Mouse (Mus musculus): ENCODE data around the gene Mphosph9.
"Not testable (repeated sequence)": the region's sequence is repeated elsewhere in the genome, so short reads cannot be mapped to it uniquely, and the experiment has no call there.

Mphosph9 gene

DNA sequence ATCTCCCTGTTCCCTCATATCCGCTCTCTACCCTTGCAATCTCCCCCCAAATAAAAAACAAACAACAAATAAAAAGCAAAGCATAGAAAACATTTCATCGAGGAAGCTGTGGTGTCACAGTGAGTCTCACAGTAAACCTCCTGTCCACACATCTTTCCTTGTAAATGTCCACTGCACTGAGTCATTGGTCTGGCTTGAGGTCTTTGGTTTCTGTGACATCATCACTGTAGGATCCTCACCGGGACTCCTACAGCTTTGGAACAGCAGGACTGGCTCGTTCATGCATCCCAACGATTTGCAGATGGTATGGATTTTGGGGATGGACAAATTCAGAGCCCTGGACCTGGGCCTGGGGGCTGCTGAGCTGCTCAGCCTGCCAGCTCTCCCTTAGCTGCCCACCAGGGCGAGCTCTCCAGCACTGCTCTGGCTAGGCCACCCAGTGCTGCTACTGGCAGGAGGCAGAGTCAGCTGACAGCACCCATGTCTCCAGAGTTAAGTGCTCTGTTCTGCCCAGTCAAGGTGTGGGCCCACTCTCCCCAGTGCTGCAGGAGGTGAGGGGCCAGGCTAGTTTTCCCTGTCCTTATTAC lies 14.1 kb upstream of the Mphosph9 start:
- not testable (repeated sequence) for DNase-seq

DNA sequence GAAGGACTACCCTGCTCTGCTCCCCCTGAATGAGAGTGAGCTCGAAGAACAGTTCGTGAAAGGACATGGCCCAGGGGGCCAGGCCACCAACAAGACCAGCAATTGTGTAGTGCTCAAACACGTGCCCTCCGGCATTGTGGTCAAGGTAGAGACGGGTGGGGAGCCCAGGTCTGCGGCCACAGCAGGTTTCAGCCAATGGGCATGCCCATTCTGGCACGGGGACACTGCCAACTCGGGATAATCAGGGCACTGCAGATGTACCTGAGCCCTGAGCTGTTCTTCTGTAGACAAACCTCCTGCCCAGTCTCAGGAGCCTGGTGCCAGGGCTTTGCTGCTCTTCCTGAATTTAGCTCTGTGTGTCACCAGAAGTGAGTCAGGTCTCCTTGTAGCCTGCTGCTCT lies 11.0 kb upstream of the Mphosph9 start:
- no peak for DNase-seq

DNA sequence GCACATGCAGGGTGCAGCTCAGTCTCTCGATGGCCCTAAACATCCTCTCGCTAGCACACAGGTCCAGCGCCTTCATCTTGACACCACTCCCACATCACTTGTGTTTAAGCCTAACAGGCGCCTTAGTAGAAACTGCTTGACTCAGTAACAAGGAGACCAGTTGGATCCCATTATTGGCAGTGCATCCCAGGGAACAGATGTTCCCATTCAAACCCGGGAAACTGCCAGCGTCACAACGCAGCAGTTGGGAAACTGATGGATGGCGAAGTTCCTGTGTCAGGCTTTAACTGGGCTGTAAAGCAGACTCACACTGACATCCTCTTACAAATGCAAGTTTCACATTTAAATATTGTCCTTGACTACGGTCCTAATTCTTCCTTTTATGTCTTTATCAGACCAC lies 10.1 kb upstream of the Mphosph9 start:
- peak; percentile 55 for DNase-seq

DNA sequence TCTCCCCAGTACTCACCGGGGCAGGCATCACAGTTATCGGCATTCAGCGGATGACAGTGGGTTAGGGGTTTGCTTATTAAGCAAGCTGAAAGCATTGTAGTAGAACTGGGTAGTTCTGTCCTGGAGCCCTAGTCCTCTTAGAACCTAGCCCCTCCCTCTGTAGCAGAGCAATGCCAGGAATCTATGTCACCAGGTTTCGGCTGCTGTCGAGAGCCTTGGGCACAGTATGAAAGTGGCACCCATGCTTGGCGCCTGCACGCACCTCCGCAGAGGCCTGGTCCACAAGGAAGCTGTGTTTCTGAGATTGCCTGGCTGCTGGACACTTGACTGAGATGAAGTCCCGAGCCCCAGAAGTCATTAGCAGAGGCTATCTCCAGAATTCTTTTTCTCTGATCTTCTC lies 9.3 kb upstream of the Mphosph9 start:
- no peak for DNase-seq

DNA sequence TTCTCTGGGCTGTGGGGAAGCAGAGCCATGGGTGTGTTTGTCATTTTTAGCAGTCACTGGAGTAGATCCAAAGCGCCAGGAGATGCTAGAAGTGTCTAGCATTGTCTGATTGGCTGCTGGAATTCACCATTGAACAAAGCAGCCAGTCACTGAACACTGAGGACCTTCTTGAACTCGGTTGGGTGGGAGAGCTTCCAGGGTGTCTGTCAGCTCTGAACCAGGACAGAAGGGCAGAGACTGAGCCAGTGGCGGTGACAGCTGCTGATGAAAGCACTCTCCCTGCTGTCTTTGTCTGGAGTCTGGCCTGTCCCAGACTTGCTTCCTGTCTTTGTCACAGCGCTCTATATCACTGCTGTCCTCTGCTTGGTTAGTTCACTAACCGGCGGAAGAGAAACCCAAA lies 6.6 kb upstream of the Mphosph9 start:
- no peak for DNase-seq

DNA sequence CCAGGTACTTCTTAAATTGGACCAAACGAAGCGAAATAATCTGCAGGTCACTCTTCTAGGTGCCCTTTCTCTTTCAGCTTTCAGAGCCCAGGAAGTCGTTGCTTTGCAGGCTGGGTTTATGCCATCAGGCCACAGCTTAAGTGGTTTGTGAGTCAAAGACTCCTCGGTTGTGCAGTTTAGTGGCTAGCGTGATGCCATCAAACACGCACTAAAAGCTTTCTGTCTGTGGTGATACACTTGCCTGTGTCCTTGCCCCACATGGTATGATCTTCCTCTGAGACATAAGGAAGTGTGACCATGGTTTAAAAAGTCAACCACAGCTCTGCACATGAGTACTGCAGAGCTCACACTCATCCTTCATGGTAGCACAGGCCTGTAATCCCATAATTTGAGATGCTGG lies 2.3 kb upstream of the Mphosph9 start:
- no peak for DNase-seq

DNA sequence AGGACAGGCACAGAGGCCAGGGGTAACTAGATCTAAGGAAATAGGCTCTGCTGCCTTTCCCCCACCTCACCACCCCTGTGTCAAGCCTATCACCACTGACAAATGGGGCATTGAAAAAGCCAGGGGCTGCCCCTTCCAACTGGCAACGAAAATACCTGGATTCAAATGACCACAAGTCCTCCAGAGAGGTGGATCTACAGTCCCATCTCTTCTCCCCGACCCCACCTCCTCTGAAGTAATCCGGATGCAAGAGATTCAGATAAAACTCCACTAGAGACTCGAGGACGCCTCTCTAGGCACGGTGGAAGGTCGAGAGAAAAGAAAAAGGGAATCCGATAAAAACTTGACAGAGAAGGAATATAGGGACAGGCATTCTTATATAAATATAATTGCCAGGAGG lies 943 bp downstream of the Mphosph9 start:
- DNase-seq = no peak

DNA sequence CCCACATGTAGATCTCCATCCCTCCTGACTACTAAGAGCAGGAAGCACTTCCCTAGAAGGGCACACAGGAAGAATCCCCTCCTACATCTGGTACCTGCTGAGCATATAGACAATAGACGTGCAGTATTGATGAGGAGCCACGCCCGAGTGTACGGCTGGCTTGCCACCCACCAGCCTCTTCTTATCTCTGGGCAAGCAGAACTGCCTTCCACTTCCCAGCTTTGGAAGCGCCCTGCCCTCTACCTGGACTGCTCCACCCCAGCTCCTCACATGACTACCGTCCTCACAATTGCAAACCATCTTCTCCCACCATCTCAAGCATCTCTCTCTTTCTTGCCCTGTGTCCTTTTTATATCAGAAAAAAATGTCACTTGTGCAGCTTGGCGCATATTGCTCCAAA lies 10.1 kb downstream of the Mphosph9 start:
- DNase-seq = no peak

DNA sequence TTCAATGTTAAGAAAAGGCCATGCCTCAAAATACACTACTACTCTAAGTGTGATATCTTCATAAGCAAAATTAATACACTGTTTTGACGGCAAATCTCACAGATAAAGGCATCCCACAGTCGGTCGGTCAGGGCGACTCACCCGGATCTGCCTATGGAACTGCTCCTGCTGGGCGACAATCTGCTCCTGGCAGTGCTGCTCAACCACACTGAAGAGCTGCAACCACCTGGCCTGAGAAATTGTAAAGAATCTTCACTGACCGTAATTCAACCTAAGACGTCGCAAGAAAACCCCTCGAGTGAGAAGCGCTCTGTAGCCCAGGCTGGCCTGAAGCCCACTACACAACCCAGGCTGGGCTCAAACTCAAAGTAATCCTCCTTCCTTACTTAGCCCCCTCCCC lies 11.8 kb downstream of the Mphosph9 start:
- no peak for DNase-seq

DNA sequence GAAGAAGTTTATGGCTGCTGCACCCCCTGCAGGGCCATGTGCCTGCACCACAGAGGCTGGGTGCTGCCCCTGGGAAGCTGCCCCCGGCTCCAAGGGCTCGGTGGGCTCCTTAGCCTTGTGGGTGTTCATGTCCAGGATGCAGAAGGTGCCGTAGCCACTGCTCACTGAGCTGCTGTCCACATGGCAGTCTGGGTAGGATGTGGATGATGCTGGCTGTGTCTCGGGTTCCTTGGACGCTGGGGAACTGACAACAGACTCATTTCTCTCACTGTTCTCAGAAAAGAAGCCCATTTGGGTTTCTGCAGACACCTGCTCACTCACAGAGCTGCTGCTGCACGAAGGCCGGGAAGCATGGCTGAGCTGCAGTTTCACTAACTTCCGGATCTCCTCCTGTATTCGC lies 12.3 kb downstream of the Mphosph9 start:
- DNase-seq = no peak

DNA sequence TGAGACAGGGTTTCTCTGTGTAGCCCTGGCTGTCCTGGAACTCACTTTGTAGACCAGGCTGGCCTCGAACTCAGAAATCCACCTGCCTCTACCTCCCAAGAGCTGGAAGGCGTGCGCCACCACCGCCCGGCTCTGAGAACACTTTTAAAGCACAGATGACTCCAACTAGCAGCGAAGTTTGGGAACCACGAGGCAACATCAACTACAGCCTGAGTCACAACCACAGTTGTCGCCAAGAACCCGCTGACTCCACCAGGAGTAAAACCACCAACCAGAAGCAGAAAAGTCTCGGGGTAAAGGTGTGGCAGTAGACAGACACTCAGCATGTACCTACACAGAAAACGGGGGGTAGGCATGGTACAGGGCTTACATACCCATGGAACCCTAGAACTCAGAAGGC lies 17.7 kb downstream of the Mphosph9 start:
- DNase-seq = no peak

DNA sequence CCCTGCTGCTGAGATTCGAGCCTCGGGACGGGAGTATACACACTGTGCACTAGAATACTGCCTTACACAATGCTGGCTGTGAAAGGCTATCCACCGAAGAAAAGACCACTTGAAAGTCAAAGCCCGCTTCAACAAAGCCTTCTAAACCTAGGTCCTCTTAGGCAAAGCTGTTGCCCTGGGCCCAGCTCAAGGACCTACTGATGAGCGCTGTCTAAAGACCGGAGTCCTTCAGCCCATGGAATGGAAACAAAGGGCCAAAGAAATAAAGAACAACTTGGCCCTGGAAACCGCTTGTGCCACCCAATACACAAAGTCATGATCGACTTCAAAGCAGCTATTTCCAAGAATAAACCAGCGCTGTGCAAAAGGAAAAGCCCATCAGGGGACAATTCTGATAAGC lies 18.6 kb downstream of the Mphosph9 start:
- no peak for DNase-seq

DNA sequence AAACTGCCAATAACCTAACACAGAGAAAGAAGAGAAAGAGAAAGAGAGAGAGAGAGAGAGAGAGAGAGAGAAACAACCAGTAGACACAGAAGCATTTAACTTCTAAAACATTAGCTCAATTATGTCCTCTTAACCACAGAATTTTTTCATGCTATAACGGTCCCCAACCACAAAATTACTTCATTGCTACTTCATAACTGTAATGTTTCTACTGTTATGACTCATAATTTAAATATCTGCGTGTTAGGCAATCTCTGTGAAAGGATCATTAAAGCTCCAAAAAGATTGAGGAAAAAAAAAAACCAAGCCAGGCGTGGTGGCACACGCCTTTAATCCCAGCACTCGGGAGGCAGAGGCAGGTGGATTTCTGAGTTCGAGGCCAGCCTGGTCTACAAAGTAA lies 24.9 kb downstream of the Mphosph9 start:
- DNase-seq = not testable (repeated sequence)

DNA sequence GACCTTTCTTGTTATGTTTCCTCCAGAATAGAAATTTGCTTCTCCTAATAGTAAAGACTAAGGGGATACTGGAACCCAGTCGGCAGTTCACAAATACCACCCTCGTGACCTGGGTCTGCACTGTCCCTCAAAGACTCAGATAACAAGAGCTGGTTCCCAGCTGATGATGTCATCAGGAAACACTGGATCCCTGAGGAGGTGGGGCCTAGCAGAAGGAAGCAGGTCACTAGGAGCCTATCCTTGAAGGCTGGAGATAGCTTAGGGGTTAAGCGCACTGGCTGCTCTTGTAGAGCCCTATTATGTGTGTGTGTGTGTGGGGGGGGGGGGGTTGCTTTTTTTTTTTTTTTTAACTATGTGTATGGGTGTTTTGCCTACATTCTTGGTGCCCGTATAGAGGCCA lies 27.6 kb downstream of the Mphosph9 start:
- DNase-seq = no peak

DNA sequence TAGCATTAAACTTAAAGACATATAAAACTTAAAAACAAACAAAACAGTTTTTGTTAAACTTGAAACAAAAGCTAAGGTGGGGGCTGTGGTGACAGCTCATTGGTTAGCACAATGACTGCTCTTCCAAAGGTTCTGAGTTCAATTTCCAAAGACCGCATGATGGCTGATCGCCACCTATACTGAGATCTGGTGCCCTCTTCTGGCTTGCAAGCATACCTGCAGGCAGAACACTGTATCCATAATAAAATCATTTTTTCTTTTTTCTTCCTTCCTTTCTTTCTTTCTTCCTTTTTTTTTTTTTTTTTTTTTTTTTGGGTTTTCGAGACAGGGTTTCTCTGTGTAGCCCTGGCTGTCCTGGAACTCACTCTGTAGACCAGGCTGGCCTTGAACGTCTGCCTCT lies 28.5 kb downstream of the Mphosph9 start:
- not testable (repeated sequence) for DNase-seq

DNA sequence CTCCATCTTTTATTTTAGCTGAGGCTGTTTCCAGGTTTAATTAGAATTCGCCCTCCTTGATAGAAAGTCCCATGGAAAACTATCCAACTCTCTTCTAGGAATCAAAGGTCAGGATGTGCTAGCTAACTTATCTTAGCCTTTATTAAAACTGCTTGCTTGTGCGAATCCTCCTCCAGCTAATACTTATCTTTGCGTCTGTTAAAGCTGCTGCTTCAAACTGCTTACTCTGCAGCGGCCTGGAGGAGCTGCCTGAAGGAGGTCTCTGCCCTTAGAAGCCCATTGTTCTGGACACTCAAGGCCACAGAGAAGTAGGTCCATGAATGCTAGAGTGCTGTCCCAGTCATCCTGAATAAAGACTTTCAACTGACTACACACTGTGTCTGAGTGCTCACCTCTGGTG lies 31.3 kb downstream of the Mphosph9 start:
- DNase-seq = no peak

DNA sequence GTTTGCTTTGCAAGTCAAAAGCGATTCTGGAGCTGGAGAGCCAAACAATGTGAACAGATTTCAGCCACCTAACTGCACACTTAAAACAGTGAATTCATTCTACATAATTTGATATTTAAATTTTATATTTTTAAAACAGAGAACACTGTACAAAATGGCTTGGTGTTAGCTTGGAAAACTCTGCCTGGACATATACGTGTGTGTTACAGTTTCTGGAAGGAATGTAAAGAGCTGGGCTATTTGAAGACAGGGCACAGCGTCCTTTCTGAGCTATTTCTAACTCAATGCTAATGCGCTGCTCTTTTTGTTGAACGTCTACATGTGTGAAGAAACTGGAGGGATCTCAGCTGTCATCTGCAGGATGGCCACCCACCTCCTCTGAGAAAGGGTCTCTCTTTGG lies 33.8 kb downstream of the Mphosph9 start:
- DNase-seq = no peak

DNA sequence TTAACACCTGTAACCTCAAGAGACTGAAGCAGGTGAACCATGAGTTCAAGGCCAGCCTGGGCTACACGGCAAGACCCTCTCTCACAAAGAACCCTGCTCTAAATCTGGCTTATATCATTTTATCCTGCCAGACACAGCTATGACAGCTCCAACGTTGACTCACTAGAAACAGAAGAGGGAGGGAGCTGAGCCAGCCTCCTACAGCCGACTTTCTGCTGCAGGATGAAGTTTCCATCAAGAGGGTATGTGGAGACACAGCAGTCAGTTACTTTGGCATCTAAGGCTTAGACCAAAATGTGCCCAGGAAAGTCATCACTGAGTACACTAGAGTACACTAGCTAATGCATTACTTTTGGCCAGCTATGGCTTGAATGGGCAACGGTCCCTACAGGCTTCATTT lies 37.6 kb downstream of the Mphosph9 start:
- DNase-seq = no peak

DNA sequence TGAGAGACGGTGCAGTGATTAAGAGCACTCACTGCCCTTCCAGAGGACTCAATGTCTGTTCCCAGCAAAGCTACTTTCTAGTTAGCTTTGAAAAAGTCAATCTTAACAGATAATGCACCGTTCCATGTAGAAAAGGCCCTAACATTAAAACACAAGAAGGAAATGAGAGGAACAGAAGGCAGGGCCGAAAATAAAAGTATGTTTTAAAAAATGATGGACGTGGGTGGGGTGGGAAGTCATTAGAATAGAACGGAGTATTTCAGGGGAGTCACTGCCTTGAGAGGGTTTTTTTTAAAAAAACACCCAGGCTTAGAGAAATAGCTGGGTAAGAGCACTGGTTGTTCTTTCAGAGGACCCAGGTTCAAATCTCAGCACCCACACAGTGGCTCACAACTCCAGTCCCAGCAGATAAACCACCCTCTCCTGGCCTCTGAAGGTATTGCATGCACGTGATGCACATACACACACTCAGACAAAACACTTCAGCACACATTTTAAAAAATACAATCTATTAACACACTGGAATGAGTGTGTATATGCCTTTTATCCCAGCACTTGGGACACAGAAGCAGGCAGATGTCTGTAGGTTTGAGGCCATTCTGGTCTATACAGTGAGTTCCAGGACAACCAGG lies 40.0 kb downstream of the Mphosph9 start:
- no peak for DNase-seq

DNA sequence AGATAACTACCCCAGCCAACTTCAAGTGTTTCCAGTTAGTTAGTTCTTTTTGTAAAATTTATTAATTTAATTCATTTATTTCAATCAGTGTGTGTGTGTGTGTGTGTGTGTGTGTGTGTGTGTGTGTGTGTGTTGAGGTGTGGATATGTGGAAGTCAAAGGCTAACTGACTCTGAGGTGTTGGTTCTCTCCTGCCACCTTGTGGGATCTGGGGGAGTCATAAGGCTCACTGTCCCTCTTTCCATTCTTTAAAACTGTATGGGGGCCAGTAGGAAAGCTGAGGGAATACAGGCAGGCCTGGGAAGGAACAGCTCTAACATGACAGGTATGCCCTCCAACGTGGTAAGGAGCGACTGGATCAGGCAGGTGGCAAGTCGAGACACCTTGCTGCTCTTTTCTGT lies 43.4 kb downstream of the Mphosph9 start:
- no peak for DNase-seq

DNA sequence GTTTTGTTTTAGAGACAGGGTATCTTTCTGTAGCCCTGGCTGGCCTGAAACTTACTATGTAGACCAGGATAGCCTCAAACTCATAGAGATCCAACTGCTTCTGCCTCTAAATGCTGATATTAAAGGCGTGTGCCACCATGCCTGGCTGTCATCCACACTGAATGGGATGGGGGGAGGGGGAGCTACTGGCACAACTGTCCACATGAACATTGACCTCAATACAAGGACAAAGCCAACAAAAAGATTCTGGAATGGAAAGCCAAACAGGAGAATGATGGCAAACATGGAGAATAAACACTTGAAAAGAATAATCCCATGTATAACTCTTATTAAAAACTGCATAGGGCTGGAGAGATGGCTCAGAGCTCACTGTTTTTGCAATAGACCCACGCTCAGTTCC lies 44.9 kb downstream of the Mphosph9 start:
- DNase-seq = no peak

DNA sequence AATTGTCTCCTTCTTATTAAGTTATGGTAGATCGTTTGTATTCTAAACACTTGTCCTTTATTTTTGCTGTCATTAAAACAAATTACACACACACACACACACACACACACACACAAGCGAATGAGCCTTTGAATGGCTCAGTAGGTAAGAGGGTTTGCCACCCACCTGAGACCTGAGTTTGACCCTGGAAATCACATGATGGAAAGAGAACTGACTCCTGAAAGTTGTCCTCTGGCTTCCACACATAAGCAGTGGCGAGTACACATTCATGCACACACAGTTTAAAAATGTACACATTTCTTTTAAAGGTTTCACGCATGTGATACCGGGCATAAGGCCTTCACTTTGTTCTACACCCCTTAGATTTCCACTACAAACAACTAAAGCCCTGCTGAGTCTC lies 57.5 kb downstream of the Mphosph9 start:
- DNase-seq = no peak

DNA sequence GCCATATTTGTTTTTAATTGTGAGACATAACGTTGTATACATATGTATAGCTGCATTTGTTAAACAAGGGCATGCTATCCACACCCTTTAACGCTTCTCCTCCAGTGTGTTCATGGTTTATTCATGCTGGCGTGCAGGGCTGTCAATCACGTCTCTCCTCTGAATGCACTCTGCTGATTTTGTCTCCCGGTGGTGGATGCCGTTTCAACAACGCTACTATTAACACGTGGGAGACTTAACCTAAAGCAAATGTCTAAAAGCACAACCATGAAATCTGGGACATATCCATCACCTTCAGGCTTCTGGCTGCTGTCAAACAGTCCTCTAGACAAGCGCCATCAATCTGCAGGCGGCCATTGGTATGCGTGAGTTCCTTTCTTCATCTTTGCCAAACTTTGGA lies 58.1 kb downstream of the Mphosph9 start:
- DNase-seq = no peak

DNA sequence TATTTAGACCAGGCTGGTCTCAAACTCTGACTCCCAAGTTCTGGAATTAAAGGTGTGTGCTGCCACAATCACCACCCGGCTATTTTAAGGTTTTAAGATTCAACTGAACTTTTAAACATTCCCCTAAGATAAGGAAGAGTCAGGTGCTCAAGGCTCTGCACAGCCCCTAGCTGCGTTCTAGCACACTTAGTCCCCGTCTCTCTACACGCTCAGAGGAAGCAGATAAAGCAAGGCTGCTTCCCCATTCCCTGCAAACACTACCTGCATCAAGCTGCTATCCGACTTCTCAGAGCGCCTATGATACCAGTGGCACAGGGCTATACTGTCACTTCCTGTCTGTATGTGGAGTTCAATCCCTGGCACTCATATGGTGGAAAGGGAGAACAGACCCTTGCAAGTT lies 60.1 kb downstream of the Mphosph9 start:
- DNase-seq = no peak

DNA sequence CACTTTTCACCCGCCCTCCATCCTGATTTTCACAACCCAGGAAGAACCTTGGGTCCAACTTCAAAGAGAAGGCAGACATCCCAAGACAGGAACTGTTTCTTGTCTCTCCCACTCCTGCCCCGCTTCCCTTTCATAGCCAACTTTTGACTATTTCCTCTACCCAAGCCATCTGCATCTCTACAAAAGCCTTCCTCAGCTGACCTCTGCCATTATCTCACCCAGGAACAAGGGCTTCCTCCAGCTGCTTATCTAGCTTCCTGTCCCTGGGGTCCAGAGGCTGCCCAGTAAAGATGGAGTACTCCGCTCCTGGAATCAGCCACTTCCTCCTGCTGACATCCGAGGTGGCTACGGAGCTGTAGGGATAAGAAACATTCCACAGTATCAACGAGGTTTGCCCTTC lies 61.0 kb downstream of the Mphosph9 start:
- DNase-seq = no peak
